Mouse (Mus musculus) kidney, adult 11 months (tissue): ENCODE results near the gene Ccdc103.

Experiments used
- DNase-seq: peaks from one replicate; pipeline ENCODE4 v3.0.0; 2022

Gene Ccdc103

GRCm38 (mm10) chr11:102880585-102881313 is at the start of gene Ccdc103, which contains the start of gene Eftud2:
Gene Ccdc103 (plus strand): TSS chr11:102881204.
Gene Eftud2 (minus strand): TSS chr11:102880985.
- DNase-seq, result peak; percentile 91

DNA sequence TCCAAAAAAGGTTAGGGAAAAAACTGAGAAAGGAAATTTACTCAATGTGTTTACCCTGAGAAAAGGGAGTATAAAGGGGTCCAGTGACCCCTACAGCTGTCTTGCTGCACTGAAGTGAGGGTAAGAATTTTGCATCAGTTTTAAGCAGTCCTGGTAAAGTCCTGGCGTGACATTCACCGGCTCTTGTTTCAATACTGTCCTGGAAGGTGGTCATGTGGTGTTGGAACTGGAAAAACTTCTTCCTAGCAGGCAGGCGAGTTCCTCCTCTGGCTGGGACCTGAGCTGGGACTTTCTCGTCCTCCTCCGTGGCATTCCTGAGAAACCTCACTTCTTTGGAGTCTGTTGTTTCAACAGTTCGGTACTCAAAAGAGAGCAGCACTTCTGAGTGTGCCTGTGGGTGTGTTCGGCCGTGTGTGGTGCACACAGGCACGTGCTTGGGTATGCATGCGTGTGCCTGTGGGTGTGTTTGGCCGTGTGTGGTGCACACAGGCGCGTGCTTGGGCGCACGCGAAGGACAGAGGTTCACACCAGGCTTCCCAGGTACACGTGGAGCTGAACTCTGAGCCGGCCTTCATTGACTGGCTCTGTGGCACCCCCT is 48.2 kb upstream of the Ccdc103 start:
- DNase-seq, result no peak

DNA sequence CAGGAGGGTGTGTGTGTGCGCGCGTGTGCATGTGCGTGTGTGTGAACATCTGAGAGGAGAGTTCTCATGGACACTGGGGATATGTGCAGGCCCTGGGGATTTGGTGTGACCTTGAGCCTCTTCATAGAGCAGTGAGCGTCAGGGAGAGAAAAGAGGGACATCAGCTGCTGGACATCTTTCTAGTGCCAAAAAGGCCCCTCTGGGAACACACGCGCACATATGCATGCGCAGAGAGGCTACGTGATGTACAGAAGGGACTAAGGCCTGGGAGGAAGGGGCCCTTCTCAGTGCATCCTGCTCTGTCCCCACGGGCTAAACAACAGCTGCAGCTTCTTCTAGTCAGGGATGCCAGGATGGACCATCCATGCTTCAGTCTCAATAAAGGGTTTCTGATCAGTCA is 46.8 kb upstream of the Ccdc103 start:
- no peak for DNase-seq

- DNase-seq, result no peak
Observed at GRCm38 (mm10) chr11:102835549-102835948, 45.5 kb upstream of the Ccdc103 start, which contains the start of gene Higd1b. Gene Higd1b (plus strand): TSS chr11:102835849.

- DNase-seq, result no peak
Observed at GRCm38 (mm10) chr11:102836146-102836545, 44.9 kb upstream of the Ccdc103 start.

GRCm38 (mm10) chr11:102837385-102837784 is 43.6 kb upstream of the Ccdc103 start:
- DNase-seq, result no peak

- peak; percentile 18 for DNase-seq
Observed at GRCm38 (mm10) chr11:102838126-102838525, 42.9 kb upstream of the Ccdc103 start.

- DNase-seq, result no peak
Observed at GRCm38 (mm10) chr11:102838616-102839150, 42.3 kb upstream of the Ccdc103 start.

DNA sequence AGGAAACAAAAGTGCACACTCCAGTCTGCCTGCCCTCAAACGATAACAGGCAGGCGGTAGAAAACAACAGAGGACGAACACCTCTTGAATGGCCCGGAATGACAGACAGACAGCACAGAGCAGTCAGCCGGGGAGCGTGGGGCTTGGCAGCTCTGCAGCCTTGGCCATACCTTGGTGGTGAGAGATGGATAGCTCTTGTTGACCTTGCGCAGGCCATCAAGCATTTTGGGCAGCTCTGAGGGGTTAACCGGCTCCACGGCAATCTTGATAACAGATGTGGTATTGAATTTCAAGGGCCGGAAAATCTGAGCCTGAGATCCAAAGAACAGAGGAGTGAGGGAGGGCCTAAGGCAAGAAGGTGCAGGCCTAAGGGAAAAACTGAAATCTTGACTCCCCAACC is 35.1 kb upstream of the Ccdc103 start:
- DNase-seq, result no peak

DNA sequence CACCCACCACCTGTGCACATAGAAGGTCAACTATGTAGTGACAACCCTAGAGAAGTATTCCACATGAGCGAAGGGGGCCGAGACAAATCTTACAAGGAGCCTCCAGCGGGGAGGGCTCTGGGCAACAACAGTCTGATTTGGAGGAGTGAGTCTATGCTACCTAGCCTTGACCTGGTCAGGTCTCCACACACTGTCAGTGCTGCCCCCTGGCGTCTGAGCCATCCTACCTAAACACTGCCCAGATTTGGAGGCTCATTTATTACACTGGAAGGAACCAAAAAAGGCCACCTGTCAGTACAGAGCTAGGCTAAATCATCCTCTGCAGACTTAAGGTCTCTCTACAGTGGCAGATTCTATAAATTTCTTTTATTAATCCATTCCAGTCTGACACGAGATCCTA is 29.1 kb upstream of the Ccdc103 start:
- DNase-seq, result peak; percentile 38

DNA sequence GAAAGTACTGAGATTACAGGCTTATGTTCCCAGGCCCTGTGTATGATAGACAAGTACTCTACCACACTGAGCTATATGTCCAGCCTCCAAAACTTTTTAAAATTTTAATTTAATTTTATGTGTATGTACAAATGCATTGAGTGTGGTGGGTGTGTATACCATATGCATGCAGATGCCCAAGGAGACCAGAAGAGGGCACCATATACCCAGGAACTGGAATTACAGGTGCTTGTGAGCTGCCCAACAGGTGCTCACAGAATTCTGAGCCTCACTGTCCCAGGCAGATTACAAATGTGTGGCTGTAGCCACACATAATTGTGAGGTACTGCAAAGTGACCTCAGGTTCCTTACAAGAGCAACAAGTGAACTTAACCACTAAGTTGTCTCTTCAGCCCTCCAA is 27.2 kb upstream of the Ccdc103 start:
- DNase-seq, result no peak

GRCm38 (mm10) chr11:102855941-102856340 is 25.1 kb upstream of the Ccdc103 start:
- no peak for DNase-seq

DNA sequence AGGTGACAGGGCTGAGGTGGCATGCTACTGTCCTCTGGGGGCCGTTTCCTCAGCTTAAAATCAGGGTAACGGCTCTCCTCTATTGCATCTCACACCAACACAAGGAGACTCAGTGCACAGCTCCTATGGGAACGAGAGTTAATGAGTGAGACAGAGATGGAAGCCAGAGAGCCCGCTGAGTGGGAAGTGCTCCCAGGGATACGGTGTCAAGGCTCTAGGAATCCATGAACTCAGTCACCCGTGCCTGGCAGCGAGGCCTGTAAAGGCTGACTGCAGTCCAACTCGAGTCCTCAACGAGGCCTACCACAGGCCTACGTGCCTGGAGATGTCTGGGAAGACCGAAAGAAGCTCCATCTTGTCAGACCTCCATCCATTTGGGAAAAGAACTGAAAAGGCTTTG is 22.1 kb upstream of the Ccdc103 start:
- DNase-seq, result no peak

- DNase-seq, result no peak
Observed at GRCm38 (mm10) chr11:102859933-102860332, 21.1 kb upstream of the Ccdc103 start.

DNA sequence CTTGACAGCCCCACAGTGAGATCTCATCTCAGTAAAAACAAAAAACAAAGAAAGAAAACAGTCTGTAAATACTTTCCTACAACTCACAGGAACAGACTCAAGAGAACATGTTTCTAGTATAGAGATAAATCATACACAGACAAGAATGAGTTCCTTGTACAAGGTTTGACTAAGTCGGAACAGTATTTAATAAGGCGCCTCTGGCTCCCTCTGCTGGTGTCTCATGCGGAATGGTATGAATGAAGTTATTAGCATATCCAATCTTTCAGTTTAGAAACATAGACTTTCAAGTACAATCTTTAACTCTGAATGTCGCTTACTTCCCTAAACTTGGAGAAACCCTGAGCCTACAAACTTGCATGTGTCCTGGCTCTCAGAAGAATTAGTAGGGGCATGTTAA is 16.7 kb upstream of the Ccdc103 start:
- DNase-seq, result peak; percentile 28

GRCm38 (mm10) chr11:102874801-102875334 is 6.1 kb upstream of the Ccdc103 start:
- DNase-seq, result no peak

- DNase-seq, result no peak
Observed at GRCm38 (mm10) chr11:102879558-102879957, 1.4 kb upstream of the Ccdc103 start.

DNA sequence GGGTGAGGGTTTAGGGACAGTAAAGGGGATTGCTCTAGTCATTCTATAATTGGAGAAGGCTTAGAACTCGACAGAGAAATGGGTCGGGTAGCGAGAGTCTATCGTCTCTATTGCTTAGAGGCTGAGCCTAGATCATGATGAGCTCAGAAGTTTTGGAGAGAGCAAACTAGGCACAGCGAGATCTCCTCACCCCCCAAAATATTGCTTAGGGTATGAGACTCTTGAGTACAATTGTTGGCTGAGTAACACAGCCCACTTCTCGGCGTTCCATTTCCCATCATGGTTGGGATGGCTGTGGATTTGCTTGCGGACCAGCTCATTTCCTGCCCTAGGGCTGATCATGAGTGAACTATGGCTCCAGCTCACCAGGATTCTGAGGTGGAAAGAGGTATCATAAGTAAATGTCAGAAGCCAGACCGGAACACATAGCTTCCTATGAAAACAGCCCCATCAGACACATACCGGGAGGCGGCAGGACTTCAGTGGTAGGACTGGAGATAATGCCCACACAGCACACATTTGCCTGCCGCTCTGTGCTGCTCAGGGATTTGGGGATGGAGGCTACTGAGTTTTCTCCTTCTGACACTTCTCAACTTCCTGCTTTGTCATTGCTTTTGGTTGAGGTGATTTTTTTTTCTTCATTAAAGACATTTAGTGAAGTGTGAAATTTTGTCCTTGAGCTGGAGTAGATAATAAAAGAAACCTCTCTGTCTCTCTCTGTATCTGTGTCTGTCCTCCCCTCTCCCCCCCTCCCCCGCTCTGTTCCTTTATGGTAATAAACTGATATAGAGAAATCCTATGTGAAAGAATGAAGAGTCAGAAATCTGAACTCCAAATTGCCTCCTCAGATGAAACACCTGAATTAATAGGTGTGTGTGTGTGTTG is 552 bp downstream of the Ccdc103 start:
- DNase-seq, result peak; percentile 5

- no peak for DNase-seq
Observed at GRCm38 (mm10) chr11:102884616-102885219, 3.7 kb downstream of the Ccdc103 start, which contains the start of gene Fam187a. Gene Fam187a (plus strand): TSS chr11:102885169.

- DNase-seq, result no peak
Observed at GRCm38 (mm10) chr11:102887433-102887832, 6.4 kb downstream of the Ccdc103 start.

GRCm38 (mm10) chr11:102888135-102888534 is 7.1 kb downstream of the Ccdc103 start:
- DNase-seq, result no peak

DNA sequence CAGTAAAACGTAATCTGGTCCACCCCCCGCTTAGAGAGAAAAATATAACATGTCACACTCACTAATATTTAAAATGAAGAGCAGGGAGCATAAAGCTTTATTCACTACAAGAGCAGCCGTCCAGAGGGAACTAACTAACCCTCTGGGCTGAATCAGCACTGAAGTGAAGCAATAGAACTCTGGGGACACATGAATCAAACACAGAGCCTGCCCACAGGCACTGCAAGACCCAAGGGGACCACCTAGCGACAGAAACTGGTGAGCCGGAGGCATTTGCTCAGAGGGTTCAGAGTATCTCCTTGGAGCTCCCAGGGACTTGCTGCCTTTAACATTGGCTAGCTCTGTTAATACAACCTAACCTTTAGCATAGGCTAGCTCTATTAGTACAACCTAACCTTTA is 9.1 kb downstream of the Ccdc103 start:
- DNase-seq, result no peak
